Mouse (Mus musculus) liver, embryonic 14 days (tissue): ENCODE measurements around the gene Tardbp. TPM values are rescaled to one million over a fixed set of nuclear protein-coding genes. Genes with fewer than 3 reads are reported as not detected.

Experiments
- polyA plus RNA-seq: library from polyadenylated mRNA; depleted of rRNA; stranded (reverse); fragments of >200 nt; gene quantifications from 2 replicates; pipeline ENCODE4 v1.2.3, GENCODE M21; 2012; rRNA removed

The Tardbp gene
- polyA plus RNA-seq: 285 and 314 TPM in 2 replicates

GRCm38 (mm10) chr4:148626623-148627185 is at the start of gene Tardbp:
TSS of gene Tardbp (minus strand) at chr4:148627019.

GRCm38 (mm10) chr4:148643291-148644156 is 16.7 kb upstream of the Tardbp start, which contains the start of gene Gm572:
TSS of gene Gm572 (plus strand) at chr4:148643317.

GRCm38 (mm10) chr4:148602357-148603120 is 24.3 kb downstream of the Tardbp start, which contains the start of gene Masp2:
TSS of gene Masp2 (plus strand) at chr4:148602554.

GRCm38 (mm10) chr4:148591171-148591630 is 35.6 kb downstream of the Tardbp start, which contains the start of gene Srm:
TSS of gene Srm (plus strand) at chr4:148591503.

Other genes starting within 250 kb of the Tardbp start
- 5.5 and 6.2 TPM in 2 replicates for gene Ubiad1, start 182.2 kb downstream of the Tardbp start, polyA plus RNA-seq
- gene Mtor, start 178.4 kb downstream of the Tardbp start, polyA plus RNA-seq: 6.3 and 6.4 TPM in 2 replicates
- gene Angptl7, start 126.6 kb downstream of the Tardbp start, polyA plus RNA-seq: 0.30 and 0.32 TPM in 2 replicates
- gene Exosc10, start 68.6 kb downstream of the Tardbp start, polyA plus RNA-seq: 19.9 and 22.6 TPM in 2 replicates
- gene Srm, start 35.5 kb downstream of the Tardbp start, polyA plus RNA-seq: 78.6 and 88.4 TPM in 2 replicates
- 15.1 and 17.6 TPM in 2 replicates for gene Masp2, start 24.5 kb downstream of the Tardbp start, polyA plus RNA-seq
- gene Gm572, start 16.3 kb upstream of the Tardbp start, polyA plus RNA-seq: not detected in 2 replicates
- 0.37 and 0.40 TPM in 2 replicates for gene Casz1, start 177.4 kb upstream of the Tardbp start, polyA plus RNA-seq